Mouse (Mus musculus): ENCODE measurements at regions not wholly inside any gene's neighbourhood (a gene's known extent, or its start where the extent isn't known, plus 50 kb on each side); places are given as distances from the start of the nearest gene placed in this dataset.

GRCm38 (mm10) chr16:8117543-8118167 lies 307.3 kb downstream of the Tmem114 start:
- no peak for DNase-seq

- DNase-seq, result no peak
These were observed 313.4 kb downstream of the Tmem114 start for GRCm38 (mm10) chr16:8111329-8112116.

GRCm38 (mm10) chr16:8108141-8109122 lies 316.5 kb downstream of the Tmem114 start:
- peak in 1 of 2 experiments; percentile 15 for DNase-seq

- no peak for DNase-seq
These were observed 345.9 kb downstream of the Tmem114 start for GRCm38 (mm10) chr16:8079024-8079423.

- DNase-seq, result no peak
These were observed 346.5 kb downstream of the Tmem114 start for GRCm38 (mm10) chr16:8078461-8078860.

- DNase-seq, result no peak
These were observed 350.2 kb downstream of the Tmem114 start for GRCm38 (mm10) chr16:8074729-8075128.

- no peak for DNase-seq
These were observed 371.0 kb downstream of the Tmem114 start for GRCm38 (mm10) chr16:8053936-8054335.

- DNase-seq, result no peak
These were observed 416.0 kb downstream of the Tmem114 start for GRCm38 (mm10) chr16:8008966-8009365.

- no peak for DNase-seq
These were observed 418.3 kb downstream of the Tmem114 start for GRCm38 (mm10) chr16:8006631-8007030.

GRCm38 (mm10) chr16:8002339-8003089 lies 422.4 kb downstream of the Tmem114 start:
- DNase-seq, result no peak

- no peak for DNase-seq
These were observed 442.1 kb downstream of the Tmem114 start for GRCm38 (mm10) chr16:7982816-7983215.

GRCm38 (mm10) chr16:7978466-7978865 lies 446.5 kb downstream of the Tmem114 start:
- DNase-seq, result no peak

GRCm38 (mm10) chr16:7951616-7952015 lies 473.3 kb downstream of the Tmem114 start:
- no peak for DNase-seq

- no peak for DNase-seq
These were observed 482.6 kb downstream of the Tmem114 start for GRCm38 (mm10) chr16:7942333-7942732.

GRCm38 (mm10) chr16:7937167-7937566 lies 487.8 kb downstream of the Tmem114 start:
- DNase-seq, result no peak

GRCm38 (mm10) chr16:7932322-7932721 lies 492.6 kb downstream of the Tmem114 start:
- peak in 1 of 2 experiments; percentile 27 for DNase-seq

GRCm38 (mm10) chr16:7931676-7932075 lies 493.3 kb downstream of the Tmem114 start:
- DNase-seq, result no peak

GRCm38 (mm10) chr16:7929112-7929511 lies 495.8 kb downstream of the Tmem114 start:
- DNase-seq, result no peak

GRCm38 (mm10) chr16:7928391-7928935 lies 496.5 kb downstream of the Tmem114 start:
- DNase-seq, result no peak

GRCm38 (mm10) chr16:7927756-7928155 lies 497.2 kb downstream of the Tmem114 start:
- DNase-seq, result peak in 1 of 2 experiments; percentile 21

- DNase-seq, result no peak
These were observed 529.1 kb downstream of the Tmem114 start for GRCm38 (mm10) chr16:7895786-7896185.

GRCm38 (mm10) chr16:7892799-7893198 lies 532.1 kb downstream of the Tmem114 start:
- no peak for DNase-seq
